Mouse (Mus musculus) cerebellum, adult 9-11 months (tissue): ENCODE measurements around the gene Pdcd2.

Source experiments
- DNase-seq: peaks from one replicate; pipeline ENCODE4 v3.0.0; 2022

Pdcd2 gene

GRCm38 (mm10) chr17:15498753-15499113 is 28.4 kb downstream of the Pdcd2 start:
- peak; percentile 54 for DNase-seq

- peak; percentile 94 for DNase-seq
Observed at GRCm38 (mm10) chr17:15497882-15498752, 29.0 kb downstream of the Pdcd2 start.

- DNase-seq = no peak
Observed at GRCm38 (mm10) chr17:15490542-15490941, 36.6 kb downstream of the Pdcd2 start.

- no peak for DNase-seq
Observed at GRCm38 (mm10) chr17:15472671-15473070, 54.4 kb downstream of the Pdcd2 start.
